ENCODE assay signal across 14 mouse cellular contexts in the genomic region with DNA sequence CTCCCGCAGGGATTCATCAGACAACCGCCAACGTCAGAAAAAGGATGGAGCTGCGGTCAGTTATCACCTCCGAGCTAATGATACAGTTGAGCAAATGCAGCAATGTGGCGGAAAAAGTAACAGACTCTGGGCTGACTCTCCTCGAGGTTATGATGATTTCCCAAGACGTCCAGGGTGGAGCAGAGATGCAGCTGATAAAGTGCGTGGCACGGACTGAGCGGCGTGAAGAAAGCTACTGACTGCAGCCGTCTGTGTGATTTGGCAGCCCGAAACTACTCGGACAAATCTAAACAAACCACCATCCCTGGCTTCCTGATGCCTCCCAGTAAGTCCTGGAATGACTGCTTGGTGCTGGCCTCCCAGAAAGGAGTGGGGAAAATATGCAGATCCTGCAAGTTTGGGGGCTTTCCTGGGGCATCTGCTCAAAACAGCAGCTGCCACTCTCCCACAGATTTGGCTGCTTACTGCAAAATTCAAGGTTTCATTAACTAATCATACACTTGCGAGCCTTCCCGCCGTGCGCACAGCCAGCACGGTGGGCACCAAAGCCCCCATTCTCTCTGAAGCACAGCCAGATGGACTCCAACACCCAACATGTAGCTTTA.
DNase-seq lines count a peak whose midpoint lies in the region; ATAC-seq and TF ChIP-seq lines count a peak whose summit lies in the region.
"Had no signal": no experiment of that assay in that cellular context is flagged by ENCODE, and none has a peak within 500 bp of the region (broad histone marks: within the 10 kb centered on the region; RNA-seq: fewer than 3 reads in every experiment).

No protein-coding gene starts in this region.

- no peaks in the 10 kb centered on the region for H3K27me3 ChIP-seq in forebrain, postnatal 0 days (ENCODE audit: insufficient read depth, low read length)
- peaks cover 37% of the 10 kb centered on the region for H3K27me3 ChIP-seq in forebrain, embryonic 12.5 days
- no peaks in the 10 kb centered on the region for H3K27me3 ChIP-seq in embryonic facial prominence, embryonic 10.5 days (replicated peaks; ENCODE audit: low read depth, poor library complexity, severe bottlenecking)
- H3K27me3 ChIP-seq: forebrain, embryonic 15.5 days had no signal

- no peak overlapping the region for H3K4me2 ChIP-seq in forebrain, postnatal 0 days (ENCODE audit: low read depth)
- H3K4me2 ChIP-seq in forebrain, embryonic 12.5 days = no peak overlapping the region
- H3K4me2 ChIP-seq: forebrain, embryonic 15.5 days; liver, embryonic 11.5 days had no signal

- H3K4me3 ChIP-seq in forebrain, postnatal 0 days (ENCODE audit: low read depth, low read length) = no peak overlapping the region
- H3K4me3 ChIP-seq in forebrain, embryonic 12.5 days (replicated peaks) = no peak overlapping the region
- no peak overlapping the region for H3K4me3 ChIP-seq in embryonic facial prominence, embryonic 10.5 days
- H3K4me3 ChIP-seq: forebrain, embryonic 15.5 days; heart, embryonic 10.5 days had no signal

- no peaks in the 10 kb centered on the region for H3K4me1 ChIP-seq in forebrain, postnatal 0 days (ENCODE audit: insufficient read depth)
- H3K4me1 ChIP-seq in forebrain, embryonic 12.5 days = peaks cover 7% of the 10 kb centered on the region; the same call in 1 of the 2 replicates
- H3K4me1 ChIP-seq in embryonic facial prominence, embryonic 10.5 days = peaks cover 43% of the 10 kb centered on the region

- WGBS in forebrain, postnatal 0 days = 65% methylated on average over 20 of the region's 20 CpGs
- WGBS in forebrain, embryonic 12.5 days = 83% methylated on average over 20 of the region's 20 CpGs
- WGBS in embryonic facial prominence, embryonic 10.5 days = 77% methylated on average over 20 of the region's 20 CpGs

- no peak for TF ChIP-seq CTCF in forebrain, postnatal 0 days (IDR thresholded peaks at IDR 0.05; ENCODE audit: low read depth)

- H3K27ac ChIP-seq in forebrain, postnatal 0 days (ENCODE audit: low read depth, low read length) = no peak overlapping the region
- H3K27ac ChIP-seq in forebrain, embryonic 12.5 days = no peak overlapping the region
- H3K27ac ChIP-seq in embryonic facial prominence, embryonic 10.5 days (replicated peaks) = peak overlapping the region; percentile 60
- H3K27ac ChIP-seq: forebrain, embryonic 15.5 days; heart, embryonic 10.5 days had no signal

- H3K9ac ChIP-seq in forebrain, postnatal 0 days = no peak overlapping the region
- H3K9ac ChIP-seq in forebrain, embryonic 12.5 days = no peak overlapping the region
- H3K9ac ChIP-seq: forebrain, embryonic 15.5 days had no signal

- ATAC-seq in forebrain, postnatal 0 days = 0 out of 2 replicates have a peak, but pooled peaks have one; percentile 36
- no peak for ATAC-seq in forebrain, embryonic 12.5 days (ENCODE audit: low FRiP score)
- ATAC-seq: forebrain, embryonic 15.5 days had no signal

- no peaks in the 10 kb centered on the region for H3K36me3 ChIP-seq in forebrain, postnatal 0 days (ENCODE audit: insufficient read depth)
- no peaks in the 10 kb centered on the region for H3K36me3 ChIP-seq in forebrain, embryonic 12.5 days (replicated peaks)
- H3K36me3 ChIP-seq in embryonic facial prominence, embryonic 10.5 days (replicated peaks) = no peaks in the 10 kb centered on the region
- H3K36me3 ChIP-seq: forebrain, embryonic 15.5 days; heart, embryonic 10.5 days had no signal

- intact Hi-C loops in gastrocnemius, postnatal 14 days (cut with DNase I; ENCODE audit: low total_unique reads) = no loop called here

- no peaks in the 10 kb centered on the region for H3K9me3 ChIP-seq in forebrain, postnatal 0 days (ENCODE audit: low read length)
- no peaks in the 10 kb centered on the region for H3K9me3 ChIP-seq in forebrain, embryonic 12.5 days
- H3K9me3 ChIP-seq in embryonic facial prominence, embryonic 10.5 days = no peaks in the 10 kb centered on the region
- H3K9me3 ChIP-seq: forebrain, embryonic 15.5 days; heart, embryonic 10.5 days had no signal

- no peak for DNase-seq in forebrain, postnatal 0 days
- DNase-seq in layer of hippocampus, adult 9-11 months = peak; percentile 42
- no peak for DNase-seq in layer of hippocampus, adult 9-10 months (ENCODE audit: low spot score)
- no peak for DNase-seq in embryonic facial prominence, embryonic 10.5 days (ENCODE audit: low spot score)
- DNase-seq in lung, postnatal 25 days (ENCODE audit: low spot score) = peak; percentile 10
- DNase-seq in urinary bladder, adult 18-20 months (ENCODE audit: low spot score in 2 of 2) = no peak
- no peak for DNase-seq in gastrocnemius, postnatal 14 days
- DNase-seq: adrenal gland, adult 8-10 months; cerebellum, adult 11 months; kidney, adult 18-20 months had no signal

Comparison
In these comparisons a context has a peak if more than half of its experiments do, and no peak if none do; other contexts are left out.
1. DNase-seq: peak in layer of hippocampus, adult 9-11 months (single experiment) and lung, postnatal 25 days (single experiment); none in forebrain, postnatal 0 days (single experiment), layer of hippocampus, adult 9-10 months (single experiment), embryonic facial prominence, embryonic 10.5 days (single experiment), urinary bladder, adult 18-20 months (0 of 2) and gastrocnemius, postnatal 14 days (single experiment).